Mouse (Mus musculus): Measurements from ENCODE around the gene Kdelc1. TPM values are rescaled to one million over a fixed set of nuclear protein-coding genes. Genes with fewer than 3 reads are reported as not detected.
A peak's percentile ranks its signal among the peaks of the same experiment; 100 is the strongest.

The Kdelc1 gene
- 26.7 and 30.7 TPM in 2 replicates for polyA plus RNA-seq (2012; rRNA removed)

DNA sequence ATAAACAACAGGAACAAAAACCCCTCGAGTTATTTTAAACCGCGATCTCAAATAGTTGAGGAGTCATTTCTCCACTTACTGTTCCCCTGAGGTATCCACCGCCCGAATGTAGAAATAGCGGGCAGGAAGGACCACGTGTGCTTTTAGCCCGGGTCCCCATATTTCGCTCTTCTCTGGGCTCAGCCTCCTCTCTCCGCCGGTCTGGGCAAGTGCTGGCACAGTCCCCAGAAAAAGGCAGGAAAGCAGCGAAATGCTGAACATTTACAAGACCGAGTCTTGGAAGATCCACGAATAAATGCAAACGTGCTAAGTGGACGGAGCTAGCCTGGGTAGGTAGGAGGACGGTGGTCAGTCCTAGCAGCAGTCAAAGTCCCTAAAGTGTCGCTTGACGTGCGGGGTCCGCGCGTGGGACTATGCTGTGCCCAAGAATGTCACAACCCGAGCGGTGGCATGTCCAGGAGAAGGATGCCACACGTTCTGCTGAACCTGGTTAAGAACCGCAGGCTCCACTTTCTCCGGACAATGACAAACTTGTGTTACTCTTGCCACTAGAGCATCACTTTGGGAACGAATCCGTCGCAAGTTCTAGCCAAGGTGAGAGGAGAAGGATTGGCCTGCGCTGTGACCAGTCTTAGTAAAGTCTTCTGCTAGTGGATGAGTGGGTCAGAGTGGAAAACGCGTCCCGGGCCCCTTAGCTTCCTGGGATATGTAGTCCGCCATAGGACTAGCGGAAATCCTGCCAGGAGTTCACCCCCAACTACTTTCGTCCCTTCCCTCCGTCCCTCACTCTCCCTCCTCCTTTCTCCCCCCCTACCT is at the start of gene Kdelc1, which contains the start of gene Bivm:
Gene Kdelc1 (minus strand): TSS at position 570 of the 816 bp plus-strand sequence.
Gene Bivm (plus strand): TSS at position 719 of the 816 bp plus-strand sequence.
- DNase-seq (ENCODE audit: low spot score): peak; percentile 50

- DNase-seq (ENCODE audit: low spot score): no peak
These were observed 49.3 kb upstream of the Kdelc1 start for GRCm38 (mm10) chr1:44167859-44168383.

- no peak for DNase-seq (ENCODE audit: low spot score)
These were observed 43.8 kb upstream of the Kdelc1 start for GRCm38 (mm10) chr1:44162389-44162788.

GRCm38 (mm10) chr1:44161818-44162217 is 43.2 kb upstream of the Kdelc1 start:
- no peak for DNase-seq (ENCODE audit: low spot score)

DNA sequence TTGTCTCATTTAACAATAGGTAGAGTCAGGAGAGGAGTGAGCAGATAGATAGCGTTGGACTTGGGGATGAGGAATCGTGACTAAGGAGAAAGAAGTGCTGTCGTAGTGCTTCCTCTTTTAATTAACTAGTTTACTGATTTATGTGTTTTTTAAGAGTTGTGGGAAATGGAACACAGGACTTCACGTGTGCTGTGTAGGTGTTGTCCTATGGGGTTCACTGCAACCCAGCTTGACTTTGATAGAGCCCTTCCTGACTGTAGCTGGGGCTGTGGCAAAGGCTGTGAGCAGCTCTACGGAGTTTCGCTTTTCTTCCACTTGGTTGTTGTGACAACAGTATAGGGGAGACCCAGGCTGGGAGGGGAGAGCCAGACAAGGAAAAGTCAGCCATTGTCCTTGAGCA is 39.7 kb upstream of the Kdelc1 start:
- no peak for DNase-seq (ENCODE audit: low spot score)

DNA sequence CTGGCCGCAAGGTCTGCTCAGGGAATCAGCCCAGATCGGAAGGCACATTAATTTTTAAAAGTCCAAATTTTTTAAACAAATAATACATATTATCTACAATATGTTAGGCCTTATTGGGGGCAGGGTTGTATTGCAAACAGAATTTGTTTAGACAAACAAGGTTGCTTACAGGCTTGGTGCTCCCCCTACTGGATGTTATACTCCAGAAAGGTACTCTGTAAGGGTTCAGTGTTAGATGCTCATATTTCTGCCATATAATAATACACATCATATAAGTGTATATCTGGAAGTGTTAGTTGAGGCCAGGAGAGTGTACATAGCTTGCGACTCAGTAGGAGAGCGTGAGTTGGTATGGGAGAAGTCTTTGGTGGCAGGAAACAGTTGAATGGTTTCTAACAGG is 36.7 kb upstream of the Kdelc1 start:
- DNase-seq (ENCODE audit: low spot score): no peak

DNA sequence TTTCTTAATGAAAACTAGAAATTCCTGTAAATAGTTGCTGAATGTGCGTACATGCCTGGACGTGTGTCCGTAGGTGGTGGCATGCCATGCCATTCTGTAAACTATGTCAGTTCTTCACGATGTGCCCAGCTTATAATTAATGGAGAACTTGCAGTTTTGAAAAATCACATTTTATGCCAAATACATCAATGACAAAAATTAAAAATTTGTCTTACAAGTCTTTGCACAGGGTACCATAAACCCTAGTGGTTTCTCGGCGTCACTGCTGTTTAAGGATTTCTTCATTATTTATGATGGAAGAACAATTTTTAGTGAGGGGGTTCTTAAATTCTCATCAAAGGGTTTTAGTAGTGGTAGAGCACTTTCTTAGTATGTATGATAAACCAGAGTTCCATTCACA is 30.1 kb upstream of the Kdelc1 start:
- DNase-seq (ENCODE audit: low spot score): no peak

- peak; percentile 78 for DNase-seq (ENCODE audit: low spot score)
These were observed 29.2 kb upstream of the Kdelc1 start, which contains the start of gene Ercc5 for GRCm38 (mm10) chr1:44147563-44148381. TSS of gene Ercc5 (plus strand) at chr1:44147744.

- DNase-seq (ENCODE audit: low spot score): no peak
These were observed 24.1 kb upstream of the Kdelc1 start for GRCm38 (mm10) chr1:44142747-44143146.

- no peak for DNase-seq (ENCODE audit: low spot score)
These were observed 21.6 kb upstream of the Kdelc1 start for GRCm38 (mm10) chr1:44140232-44140631.

DNA sequence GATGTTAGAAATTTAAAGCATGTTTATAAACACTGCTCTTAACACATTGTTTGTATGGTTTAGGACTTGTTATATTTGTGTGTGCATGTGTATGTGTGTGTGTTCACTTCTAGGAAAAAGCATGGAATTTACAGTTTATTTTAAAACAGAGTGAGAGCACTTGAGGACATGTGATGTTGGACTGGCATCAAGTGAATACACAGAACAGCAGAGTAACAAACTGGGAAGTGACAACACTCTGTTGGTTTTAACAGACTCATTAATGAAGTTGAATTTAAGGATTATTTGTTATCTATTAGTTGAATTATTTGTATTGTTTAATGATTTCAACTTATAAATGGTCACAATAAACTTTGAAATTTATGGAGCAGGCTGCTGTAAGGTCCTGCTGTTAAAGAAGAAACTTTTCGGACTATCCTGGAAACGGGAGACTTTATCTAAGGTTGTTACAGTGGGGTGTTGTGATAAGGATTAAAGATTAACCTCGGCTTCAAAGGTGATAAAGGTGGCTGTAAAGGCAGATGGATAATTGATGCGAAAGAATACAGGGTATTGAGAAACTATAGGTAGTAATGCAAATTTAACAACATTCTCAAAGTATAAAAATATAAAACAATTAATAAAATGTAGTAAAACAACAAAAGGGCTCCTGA is 11.4 kb upstream of the Kdelc1 start:
- DNase-seq (ENCODE audit: low spot score): no peak

- DNase-seq (ENCODE audit: low spot score): no peak
These were observed 7.0 kb upstream of the Kdelc1 start for GRCm38 (mm10) chr1:44125590-44125989.

GRCm38 (mm10) chr1:44122256-44122655 is 3.6 kb upstream of the Kdelc1 start:
- DNase-seq (ENCODE audit: low spot score): no peak

- no peak for DNase-seq (ENCODE audit: low spot score)
These were observed 1.4 kb upstream of the Kdelc1 start for GRCm38 (mm10) chr1:44120074-44120406.

- DNase-seq (ENCODE audit: low spot score): peak; percentile 68
These were observed 829 bp upstream of the Kdelc1 start for GRCm38 (mm10) chr1:44119201-44120073.

GRCm38 (mm10) chr1:44117571-44117970 is 1.0 kb downstream of the Kdelc1 start:
- DNase-seq (ENCODE audit: low spot score): no peak

DNA sequence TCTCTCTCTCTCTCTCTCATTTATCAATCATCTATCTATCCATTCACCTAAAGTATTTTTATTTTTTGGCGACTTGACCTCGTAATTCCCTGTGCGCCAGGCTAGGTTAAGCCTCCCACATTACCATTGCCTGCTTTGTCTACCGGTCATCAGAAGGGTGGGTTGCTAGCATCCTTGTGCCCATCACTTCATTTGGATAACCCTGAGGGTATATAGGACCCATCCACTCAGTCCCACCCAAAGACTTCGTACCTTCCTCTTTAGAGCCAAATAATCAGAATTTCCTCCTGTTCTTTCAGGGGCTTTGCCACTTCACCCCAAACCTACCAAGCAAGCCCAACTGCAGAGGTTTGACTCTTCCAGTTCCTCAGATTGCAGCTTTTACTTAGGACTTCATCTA is 15.7 kb downstream of the Kdelc1 start:
- DNase-seq (ENCODE audit: low spot score): no peak

GRCm38 (mm10) chr1:44102259-44102717 is 16.3 kb downstream of the Kdelc1 start, which contains the start of gene Tex30:
TSS of gene Tex30 (minus strand) at chr1:44102441.
- peak; percentile 87 for DNase-seq (ENCODE audit: low spot score)

GRCm38 (mm10) chr1:44101448-44102225 is 17.0 kb downstream of the Kdelc1 start:
- no peak for DNase-seq (ENCODE audit: low spot score)

DNA sequence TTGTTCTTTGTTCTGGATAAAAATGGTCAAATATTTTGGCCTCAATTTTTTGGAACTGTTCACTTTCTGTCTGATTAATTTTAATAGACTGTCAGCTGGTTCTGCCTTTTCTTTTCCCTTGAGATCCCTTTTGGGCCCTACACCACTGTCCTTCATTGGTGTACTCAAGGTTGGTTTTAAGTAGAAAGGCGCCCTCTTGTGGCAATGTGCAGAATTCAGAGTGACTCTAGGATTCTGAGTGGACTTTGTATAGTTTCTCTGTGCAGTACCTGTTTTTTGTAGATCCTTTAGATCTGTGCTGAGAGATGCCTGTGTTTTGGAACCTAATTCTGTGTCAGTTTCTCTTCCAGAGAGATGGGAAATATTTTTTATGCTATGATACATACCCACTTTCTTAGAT is 54.0 kb downstream of the Kdelc1 start:
- no peak for DNase-seq (ENCODE audit: low spot score)

All from urinary bladder, adult 2 months (tissue).